Mouse (Mus musculus) CD4-positive, CD25-positive, alpha-beta regulatory T cell, adult 9 weeks (primary cell): ENCODE data around the gene Zfp113. TPM values are rescaled to one million over a fixed set of nuclear protein-coding genes. Genes with fewer than 3 reads are reported as not detected.

Experiments used
- polyA plus RNA-seq: library from polyadenylated mRNA; unstranded; fragments of 100-300 nt; shearing (Covaris generic); gene quantifications from one replicate; pipeline ENCODE4 v1.2.1, GENCODE M21; 2017

Zfp113 gene
- 24.1 TPM for polyA plus RNA-seq

GRCm38 (mm10) chr5:138155443-138155976 is at the start of gene Zfp113:
Gene Zfp113 (minus strand): TSS chr5:138155744.

GRCm38 (mm10) chr5:138193771-138194727 is 38.5 kb upstream of the Zfp113 start, which contains the start of gene Mblac1:
Gene Mblac1 (plus strand): TSS chr5:138194314.

DNA sequence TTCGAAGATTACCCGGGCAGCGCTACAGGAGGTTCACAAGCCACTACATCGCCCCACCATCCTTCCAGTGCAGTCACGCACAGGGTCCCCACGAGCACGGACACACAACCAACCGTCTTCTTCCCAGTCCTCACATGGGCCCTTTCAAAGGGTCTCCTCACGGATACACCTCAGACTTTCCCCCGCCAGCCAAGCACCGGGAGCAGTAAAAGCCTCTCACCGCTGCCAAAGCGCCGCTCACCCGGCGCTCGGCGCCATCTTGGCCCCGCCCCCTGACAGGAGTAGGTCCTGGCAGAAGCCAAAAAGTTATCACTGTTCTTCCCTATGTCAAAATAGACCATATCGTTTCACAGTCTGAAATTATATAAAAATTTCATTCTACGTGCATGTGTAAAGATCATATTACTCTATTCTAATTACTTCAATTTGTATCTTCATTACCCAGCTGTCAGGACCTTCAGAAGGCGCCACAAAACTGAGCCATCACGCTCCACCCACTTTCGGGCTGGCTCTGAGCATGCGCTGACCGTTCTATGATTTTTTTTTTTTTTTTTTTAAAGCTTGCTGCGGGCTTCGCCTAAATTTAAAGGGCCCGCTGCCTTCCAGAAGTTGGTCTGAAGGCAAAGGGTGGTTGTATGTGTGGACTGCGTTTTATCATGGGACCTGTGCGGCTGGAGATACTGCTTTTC is 31.6 kb upstream of the Zfp113 start, which contains the start of the genes Taf6 and Cnpy4:
Gene Taf6 (minus strand): TSS at position 502 of the 689 bp plus-strand sequence.
Gene Cnpy4 (plus strand): TSS at position 536 of the 689 bp plus-strand sequence.

DNA sequence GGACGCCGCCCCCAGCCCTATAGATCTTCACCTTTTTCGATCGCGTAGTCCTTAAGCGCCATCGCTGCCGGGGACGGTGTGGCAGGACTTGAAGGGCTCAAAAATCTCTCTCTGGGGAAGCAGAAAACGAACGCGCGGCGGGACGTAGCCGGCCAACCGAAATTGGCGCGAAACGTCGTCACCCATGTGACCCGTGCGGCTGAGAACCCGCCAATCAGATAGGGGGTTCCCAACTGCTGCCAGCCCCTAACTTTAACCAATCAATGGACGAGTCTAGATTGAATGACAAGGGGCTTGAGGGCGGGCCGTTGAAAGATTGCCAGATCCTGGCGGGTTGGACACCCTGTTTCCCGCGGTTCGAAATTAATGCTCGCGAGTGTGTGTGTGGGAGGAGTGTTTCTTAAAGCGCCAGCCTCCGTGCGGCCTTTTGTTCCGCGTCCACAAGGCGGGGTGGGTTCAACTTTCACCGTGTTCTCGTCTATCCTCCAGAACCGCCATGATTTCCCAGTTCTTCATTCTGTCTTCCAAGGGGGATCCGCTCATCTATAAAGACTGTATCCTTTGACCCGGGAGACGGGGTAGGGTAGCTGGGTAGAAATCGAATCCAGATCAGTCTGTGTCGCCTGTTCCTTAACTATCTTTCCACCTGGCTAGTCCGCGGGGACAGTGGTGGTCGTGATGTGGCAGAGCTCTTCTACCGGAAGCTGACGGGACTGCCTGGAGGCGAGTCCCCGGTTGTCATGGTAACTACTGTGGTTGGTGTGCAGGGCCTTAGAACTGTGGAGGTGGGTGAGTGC is 16.3 kb upstream of the Zfp113 start, which contains the start of the genes Ap4m1 and Mcm7:
Gene Ap4m1 (plus strand): TSS at position 308 of the 797 bp plus-strand sequence.
Gene Mcm7 (minus strand): TSS at position 728 of the 797 bp plus-strand sequence.

DNA sequence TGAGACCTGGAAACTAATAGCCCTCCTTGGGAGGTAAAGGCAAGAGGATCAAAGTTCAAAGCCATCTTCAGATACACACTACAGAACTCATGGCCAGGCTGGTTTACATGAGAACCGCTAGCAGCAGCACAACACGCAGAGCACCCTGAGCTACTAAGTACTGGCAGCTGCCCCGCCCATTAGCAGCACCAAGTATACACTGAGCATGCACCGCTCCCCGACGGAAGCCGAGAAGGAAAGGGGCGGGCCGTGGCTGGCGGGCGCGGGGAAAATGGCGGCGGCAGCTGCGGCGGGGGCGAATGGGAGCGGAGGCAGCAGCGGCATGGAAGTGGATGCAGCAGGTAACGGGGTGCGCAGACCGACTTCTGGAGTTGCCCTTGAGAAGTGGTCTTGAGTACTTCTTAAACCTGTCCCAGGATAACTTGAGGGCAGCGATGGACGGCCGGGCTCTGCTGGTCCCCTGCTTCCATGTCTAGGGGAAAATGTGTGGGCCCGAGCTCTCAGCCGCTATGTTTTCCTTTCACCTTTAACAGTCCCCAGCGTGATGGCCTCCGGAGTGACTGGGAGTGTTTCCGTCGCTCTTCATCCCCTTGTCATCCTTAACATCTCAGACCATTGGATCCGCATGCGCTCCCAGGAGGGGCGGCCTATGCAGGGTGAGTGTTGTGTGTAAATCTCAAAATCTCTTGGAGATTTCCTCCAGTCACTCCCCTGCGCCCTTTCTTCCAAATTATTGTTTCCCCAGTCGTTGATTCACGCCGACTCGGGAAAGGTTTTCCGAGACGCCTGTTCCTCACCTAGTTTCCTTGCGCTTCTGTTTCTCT is 5.5 kb upstream of the Zfp113 start, which contains the start of gene Cops6:
Gene Cops6 (plus strand): TSS at position 230 of the 824 bp plus-strand sequence.

DNA sequence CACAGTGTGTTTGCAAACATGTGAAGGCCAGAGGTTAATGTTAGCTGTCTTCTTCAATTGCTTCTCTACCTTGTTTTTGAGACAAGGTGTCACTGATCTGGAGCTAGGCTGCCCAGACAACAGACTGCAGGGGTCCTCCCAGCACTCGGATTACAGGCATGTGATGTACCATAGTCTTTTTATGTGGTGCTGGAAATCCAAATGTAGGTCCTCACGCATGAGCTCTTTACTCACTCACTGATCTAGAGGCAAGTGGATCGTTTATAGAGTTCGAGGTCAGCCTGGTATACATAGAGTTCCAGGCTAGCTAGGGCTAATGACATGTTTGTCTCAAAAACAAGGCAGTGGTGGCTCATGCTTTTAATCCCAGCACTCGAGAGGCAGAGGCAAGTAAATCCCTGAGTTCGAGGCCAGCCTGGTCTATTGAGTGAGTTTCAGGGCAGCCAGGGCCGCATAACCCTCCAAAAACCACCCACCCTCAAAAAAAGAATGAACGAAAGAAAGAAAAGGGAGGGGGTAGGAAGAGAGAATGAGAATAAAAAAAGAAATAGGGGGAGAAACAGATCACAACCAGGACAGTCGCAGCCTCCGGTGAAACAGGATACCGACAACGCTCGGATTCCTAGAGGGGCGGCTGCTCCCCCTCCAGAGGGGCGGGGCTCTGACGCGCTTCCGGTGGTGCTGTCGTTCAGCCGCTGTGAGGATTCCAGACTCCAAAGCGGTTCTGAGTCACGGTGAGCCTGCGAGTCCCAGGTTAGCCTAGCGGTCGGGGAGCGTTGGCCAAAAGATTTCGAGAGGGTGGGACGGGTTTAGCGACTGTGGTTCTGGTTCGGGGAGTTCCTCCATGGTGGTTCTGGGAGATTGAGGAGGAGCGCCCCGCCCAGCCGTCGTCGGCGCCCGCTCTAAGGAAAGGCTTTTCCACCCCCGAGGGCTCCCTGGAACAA is 39.0 kb downstream of the Zfp113 start, which contains the start of gene Zscan21:
Gene Zscan21 (plus strand): TSS at position 649 of the 944 bp plus-strand sequence.

Other genes starting within 250 kb of the Zfp113 start
- gene Cyp3a13, start 234.1 kb downstream of the Zfp113 start, polyA plus RNA-seq, result 0.09 TPM
- gene Gjc3, start 192.6 kb downstream of the Zfp113 start, polyA plus RNA-seq, result not detected
- gene Azgp1, start 174.2 kb downstream of the Zfp113 start, polyA plus RNA-seq, result not detected
- gene Smok3a, start 134.5 kb downstream of the Zfp113 start, polyA plus RNA-seq, result not detected
- gene Smok3b, start 134.3 kb downstream of the Zfp113 start, polyA plus RNA-seq, result not detected
- not detected for gene Smok3c, start 102.5 kb downstream of the Zfp113 start, polyA plus RNA-seq
- gene Zkscan1, start 70.7 kb downstream of the Zfp113 start, polyA plus RNA-seq, result 24.7 TPM
- 32.2 TPM for gene Zscan21, start 38.8 kb downstream of the Zfp113 start, polyA plus RNA-seq
- gene Cops6, start 5.3 kb upstream of the Zfp113 start, polyA plus RNA-seq, result 241 TPM
- 10.2 TPM for gene Ap4m1, start 16.3 kb upstream of the Zfp113 start, polyA plus RNA-seq
- gene Mcm7, start 16.7 kb upstream of the Zfp113 start, polyA plus RNA-seq, result 89.5 TPM
- gene Taf6, start 31.7 kb upstream of the Zfp113 start, polyA plus RNA-seq, result 55.2 TPM
- gene Cnpy4, start 31.7 kb upstream of the Zfp113 start, polyA plus RNA-seq, result 20.6 TPM
- 0.35 TPM for gene Mblac1, start 38.6 kb upstream of the Zfp113 start, polyA plus RNA-seq
- not detected for gene Nxpe5, start 70.2 kb upstream of the Zfp113 start, polyA plus RNA-seq
- 121 TPM for gene Lamtor4, start 99.7 kb upstream of the Zfp113 start, polyA plus RNA-seq
- 8.7 TPM for gene BC037034, start 108.3 kb upstream of the Zfp113 start, polyA plus RNA-seq
- 0.92 TPM for gene Gal3st4, start 117.1 kb upstream of the Zfp113 start, polyA plus RNA-seq
- not detected for gene Gm43720, start 124.2 kb upstream of the Zfp113 start, polyA plus RNA-seq
- gene Gpc2, start 124.3 kb upstream of the Zfp113 start, polyA plus RNA-seq, result 3.0 TPM
- 1.1 TPM for gene Stag3, start 124.5 kb upstream of the Zfp113 start, polyA plus RNA-seq
- gene Pvrig, start 186.2 kb upstream of the Zfp113 start, polyA plus RNA-seq, result 15.3 TPM